Mouse (Mus musculus): ENCODE data around the gene Cnnm4. TPM values are rescaled to one million over a fixed set of nuclear protein-coding genes. Genes with fewer than 3 reads are reported as not detected.

Cnnm4 gene
- polyA plus RNA-seq, 1 experiment = 0.27 TPM

- Histone ChIP-seq H3K27me3 (ENCODE audit: control insufficient read depth) (no peaks in the 10 kb centered on the region), H3K4me3 (replicated peaks) (peak overlapping the region; percentile 96), H3K9me3 (ENCODE audit: control insufficient read depth, low read length) (peaks cover 3% of the 10 kb centered on the region; the same call in 1 of the 2 replicates), H3K4me1 (ENCODE audit: control insufficient read depth) (peaks cover 17% of the 10 kb centered on the region), H3K36me3 (ENCODE audit: control insufficient read depth) (peaks cover 17% of the 10 kb centered on the region)
- no peak for TF ChIP-seq GATA1 (IDR thresholded peaks at IDR 0.05; ENCODE audit: low read length)
- no peak for TF ChIP-seq TAL1 (IDR thresholded peaks at IDR 0.05; ENCODE audit: low read length)
These were observed 25.9 kb upstream of the Cnnm4 start for GRCm38 (mm10) chr1:36445508-36445907.

DNA sequence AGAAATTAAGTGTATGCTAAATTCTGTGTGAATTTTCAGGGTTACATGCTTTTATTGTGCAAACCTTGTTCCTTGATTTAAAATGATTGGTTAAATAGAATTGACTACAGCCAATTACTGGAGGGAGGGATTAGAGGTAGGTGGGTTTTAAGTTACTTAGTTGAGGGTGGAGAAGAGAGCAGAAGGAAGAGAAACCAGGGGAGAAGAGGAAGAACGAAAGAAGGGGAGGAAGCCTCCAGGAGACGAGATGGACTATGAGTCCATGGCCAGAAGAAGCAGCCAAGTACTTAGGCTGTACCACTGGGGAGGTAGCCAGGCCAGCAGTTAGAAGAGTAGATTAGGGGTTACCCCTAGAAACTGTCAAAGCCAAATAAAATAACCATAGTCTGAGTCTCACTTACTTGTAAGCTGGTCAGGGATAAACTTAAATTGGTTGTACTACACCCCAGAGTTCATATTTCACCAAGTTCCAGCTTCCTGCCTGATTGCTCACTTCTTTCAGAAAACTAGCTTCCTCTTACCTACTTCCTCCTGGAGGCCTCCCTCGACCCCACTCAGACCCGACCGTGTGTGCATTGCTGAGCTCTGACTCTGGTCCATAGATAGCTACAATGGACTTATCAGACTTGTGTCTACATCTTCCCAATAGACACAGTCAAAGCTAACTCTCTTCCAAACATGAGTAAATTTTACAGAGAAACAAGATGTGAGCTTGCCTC, 25.2 kb upstream of the Cnnm4 start:
- peaks cover 17% of the 10 kb centered on the region for H3K4me1 ChIP-seq (ENCODE audit: control insufficient read depth)
- H3K36me3 ChIP-seq (ENCODE audit: control insufficient read depth) = peaks cover 15% of the 10 kb centered on the region
- no peak overlapping the region for H3K4me3 ChIP-seq (replicated peaks)
- H3K27me3 ChIP-seq (ENCODE audit: control insufficient read depth) = no peaks in the 10 kb centered on the region
- TF ChIP-seq GATA1 (IDR thresholded peaks at IDR 0.05; ENCODE audit: low read length) (no peak), TAL1 (IDR thresholded peaks at IDR 0.05; ENCODE audit: low read length) (no peak)
- peaks cover 3% of the 10 kb centered on the region; the same call in 1 of the 2 replicates for H3K9me3 ChIP-seq (ENCODE audit: control insufficient read depth, low read length)

- TF ChIP-seq GATA1 (IDR thresholded peaks at IDR 0.05; ENCODE audit: low read length) (no peak), TAL1 (IDR thresholded peaks at IDR 0.05; ENCODE audit: low read length) (no peak)
- peaks cover 3% of the 10 kb centered on the region; the same call in 1 of the 2 replicates for H3K9me3 ChIP-seq (ENCODE audit: control insufficient read depth, low read length)
- H3K4me1 ChIP-seq (ENCODE audit: control insufficient read depth) = peaks cover 17% of the 10 kb centered on the region
- H3K27me3 ChIP-seq (ENCODE audit: control insufficient read depth) = no peaks in the 10 kb centered on the region
- H3K36me3 ChIP-seq (ENCODE audit: control insufficient read depth) = peaks cover 12% of the 10 kb centered on the region
- H3K4me3 ChIP-seq (replicated peaks) = no peak overlapping the region
These were observed 24.6 kb upstream of the Cnnm4 start for GRCm38 (mm10) chr1:36446841-36447240.

DNA sequence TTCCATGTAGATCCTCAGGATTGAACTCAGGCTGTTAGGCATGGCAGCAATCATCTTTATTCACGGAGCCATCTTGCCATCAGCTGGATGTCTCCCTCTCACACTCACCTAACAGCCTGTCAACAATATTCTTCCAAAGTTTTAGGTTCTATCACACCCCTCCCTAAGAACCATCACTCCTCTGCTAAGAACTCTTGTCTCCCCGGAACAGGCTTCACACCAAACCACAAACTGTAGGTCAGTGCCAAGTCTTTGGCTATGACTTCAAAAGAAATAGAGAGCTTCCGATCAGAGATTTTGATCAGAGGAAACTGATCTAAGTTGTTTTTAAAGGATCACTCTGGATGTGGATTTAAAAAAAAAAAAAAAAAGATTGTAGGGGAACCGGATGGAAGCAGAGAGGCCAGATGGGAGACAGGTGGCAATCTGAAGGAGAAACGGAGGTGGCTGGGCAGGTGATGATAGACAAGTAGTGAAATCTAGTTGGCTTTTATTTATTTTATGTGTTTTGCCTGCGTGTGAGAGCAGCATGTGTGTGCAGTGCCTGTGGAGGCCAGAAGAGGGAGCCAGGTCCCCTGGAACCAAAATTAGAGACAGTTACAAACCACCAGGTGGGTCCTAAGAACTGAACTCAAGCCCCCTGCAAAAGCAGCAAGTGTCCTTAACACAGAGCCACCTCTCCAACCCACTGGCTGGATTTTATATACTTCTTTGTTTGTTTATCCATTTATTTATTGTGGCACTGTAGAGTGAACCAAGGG, 17.2 kb upstream of the Cnnm4 start:
- Histone ChIP-seq H3K4me1 (ENCODE audit: control insufficient read depth) (peaks cover 3% of the 10 kb centered on the region), H3K9me3 (ENCODE audit: control insufficient read depth, low read length) (peaks cover 4% of the 10 kb centered on the region; the same call in 1 of the 2 replicates), H3K27me3 (ENCODE audit: control insufficient read depth) (no peaks in the 10 kb centered on the region), H3K36me3 (ENCODE audit: control insufficient read depth) (no peaks in the 10 kb centered on the region), H3K4me3 (replicated peaks) (no peak overlapping the region)
- TF ChIP-seq TAL1 (IDR thresholded peaks at IDR 0.05; ENCODE audit: low read length) (no peak), GATA1 (IDR thresholded peaks at IDR 0.05; ENCODE audit: low read length) (no peak)

GRCm38 (mm10) chr1:36457388-36458014, 13.9 kb upstream of the Cnnm4 start:
- peaks cover 3% of the 10 kb centered on the region for H3K4me1 ChIP-seq (ENCODE audit: control insufficient read depth)
- no peaks in the 10 kb centered on the region for H3K36me3 ChIP-seq (ENCODE audit: control insufficient read depth)
- no peak for TF ChIP-seq TAL1 (IDR thresholded peaks at IDR 0.05; ENCODE audit: low read length)
- TF ChIP-seq GATA1 (IDR thresholded peaks at IDR 0.05; ENCODE audit: low read length) = no peak
- peaks cover 3% of the 10 kb centered on the region; the same call in 1 of the 2 replicates for H3K9me3 ChIP-seq (ENCODE audit: control insufficient read depth, low read length)
- no peaks in the 10 kb centered on the region for H3K27me3 ChIP-seq (ENCODE audit: control insufficient read depth)
- H3K4me3 ChIP-seq (replicated peaks) = no peak overlapping the region

GRCm38 (mm10) chr1:36458169-36458568, 13.3 kb upstream of the Cnnm4 start:
- H3K4me3 ChIP-seq (replicated peaks) = no peak overlapping the region
- H3K9me3 ChIP-seq (ENCODE audit: control insufficient read depth, low read length) = peaks cover 3% of the 10 kb centered on the region; the same call in 1 of the 2 replicates
- H3K36me3 ChIP-seq (ENCODE audit: control insufficient read depth) = no peaks in the 10 kb centered on the region
- no peaks in the 10 kb centered on the region for H3K27me3 ChIP-seq (ENCODE audit: control insufficient read depth)
- TF ChIP-seq GATA1 (IDR thresholded peaks at IDR 0.05; ENCODE audit: low read length) = no peak
- TF ChIP-seq TAL1 (IDR thresholded peaks at IDR 0.05; ENCODE audit: low read length) = no peak
- peaks cover 3% of the 10 kb centered on the region for H3K4me1 ChIP-seq (ENCODE audit: control insufficient read depth)

DNA sequence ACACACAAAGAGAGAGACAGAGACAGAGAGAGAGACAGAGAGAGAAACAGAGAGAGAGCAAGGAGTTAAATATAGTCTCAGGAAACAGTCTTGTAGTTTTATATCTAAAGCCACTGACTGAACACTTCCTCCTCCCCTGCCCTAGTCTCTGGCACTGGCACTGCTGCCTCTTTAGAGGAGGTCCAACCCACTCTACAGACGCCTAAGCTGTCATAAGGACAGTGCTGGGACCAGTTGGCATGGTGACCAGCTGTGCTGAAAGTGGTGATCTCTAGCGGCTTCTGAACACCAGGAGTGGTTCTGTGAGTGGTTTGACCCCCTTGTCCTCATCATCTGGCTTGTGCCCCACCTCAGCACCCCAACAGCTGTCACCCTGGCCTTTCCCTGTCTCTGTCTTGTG, 9.6 kb upstream of the Cnnm4 start:
- no peak for TF ChIP-seq GATA1 (IDR thresholded peaks at IDR 0.05; ENCODE audit: low read length)
- no peak for TF ChIP-seq TAL1 (IDR thresholded peaks at IDR 0.05; ENCODE audit: low read length)
- Histone ChIP-seq H3K9me3 (ENCODE audit: control insufficient read depth, low read length) (no peaks in the 10 kb centered on the region), H3K27me3 (ENCODE audit: control insufficient read depth) (no peaks in the 10 kb centered on the region), H3K4me1 (ENCODE audit: control insufficient read depth) (peaks cover 3% of the 10 kb centered on the region), H3K4me3 (replicated peaks) (no peak overlapping the region), H3K36me3 (ENCODE audit: control insufficient read depth) (no peaks in the 10 kb centered on the region)

- peaks cover 13% of the 10 kb centered on the region for H3K4me1 ChIP-seq (ENCODE audit: control insufficient read depth)
- H3K9me3 ChIP-seq (ENCODE audit: control insufficient read depth, low read length) = no peaks in the 10 kb centered on the region
- TF ChIP-seq GATA1 (IDR thresholded peaks at IDR 0.05; ENCODE audit: low read length) (no peak), TAL1 (IDR thresholded peaks at IDR 0.05; ENCODE audit: low read length) (no peak)
- no peaks in the 10 kb centered on the region for H3K27me3 ChIP-seq (ENCODE audit: control insufficient read depth)
- no peak overlapping the region for H3K4me3 ChIP-seq (replicated peaks)
- no peaks in the 10 kb centered on the region for H3K36me3 ChIP-seq (ENCODE audit: control insufficient read depth)
These were observed 5.7 kb upstream of the Cnnm4 start for GRCm38 (mm10) chr1:36465641-36466160.

GRCm38 (mm10) chr1:36467446-36467845, 4.0 kb upstream of the Cnnm4 start:
- Histone ChIP-seq H3K27me3 (ENCODE audit: control insufficient read depth) (peaks cover 9% of the 10 kb centered on the region), H3K4me1 (ENCODE audit: control insufficient read depth) (peaks cover 27% of the 10 kb centered on the region), H3K4me3 (replicated peaks) (no peak overlapping the region), H3K36me3 (ENCODE audit: control insufficient read depth) (no peaks in the 10 kb centered on the region), H3K9me3 (ENCODE audit: control insufficient read depth, low read length) (no peaks in the 10 kb centered on the region)
- TF ChIP-seq TAL1 (IDR thresholded peaks at IDR 0.05; ENCODE audit: low read length) = no peak
